Mouse (Mus musculus) adrenal gland, adult 8-10 months (tissue): ENCODE results near the gene Epn3. TPM values are rescaled to one million over a fixed set of nuclear protein-coding genes. Genes with fewer than 3 reads are reported as not detected.
A peak's percentile ranks its signal among the peaks of the same experiment; 100 is the strongest.

Experiments
- DNase-seq: peaks from one replicate; pipeline ENCODE4 v3.0.0; 2022
- total RNA-seq, 4 experiments: library from RNA; stranded (reverse); gene quantifications; 2 replicates each; pipeline ENCODE4 v1.2.4; 2022

Gene Epn3
- total RNA-seq, 4 experiments from 2014 or later: 45.0 to 65.6 (median 56.0) TPM

DNA sequence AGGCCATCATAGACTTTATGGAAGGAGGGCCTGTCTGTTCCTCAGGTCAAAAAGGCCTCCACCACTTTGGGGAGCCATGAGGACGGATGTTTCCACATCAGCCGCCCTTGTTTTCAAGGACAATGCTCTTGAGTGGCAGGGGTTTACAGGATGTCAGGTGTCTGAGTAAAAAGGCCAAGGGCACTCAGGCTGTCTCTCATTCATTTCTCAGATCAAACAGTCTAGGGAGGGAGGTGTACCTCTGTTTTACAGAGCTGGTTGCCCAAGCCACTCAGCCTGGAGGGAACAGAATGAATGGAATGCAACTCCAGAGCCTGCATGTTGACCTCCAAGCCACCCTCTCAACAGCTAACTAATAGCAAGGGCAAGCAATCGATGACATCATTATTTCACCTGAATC is 4.4 kb downstream of the Epn3 start:
- peak; percentile 81 for DNase-seq

DNA sequence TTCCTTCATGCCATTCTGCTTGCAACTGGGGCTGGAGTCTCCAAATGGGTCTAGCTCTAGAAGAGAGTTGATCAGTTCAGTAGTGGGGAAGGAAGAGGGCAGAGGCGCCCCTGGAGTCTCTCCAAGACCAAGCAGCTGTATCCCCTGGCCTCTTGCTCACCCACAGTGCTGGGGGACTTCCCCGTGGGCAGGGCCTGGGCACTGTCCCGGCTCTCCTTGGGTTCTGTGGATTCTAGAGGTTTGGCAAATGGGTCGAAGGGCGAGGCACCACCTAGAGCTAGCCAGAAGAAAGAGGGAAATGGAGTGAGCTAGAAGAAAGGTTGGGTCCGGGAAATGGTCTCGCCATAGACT is 8.1 kb downstream of the Epn3 start:
- no peak for DNase-seq

DNA sequence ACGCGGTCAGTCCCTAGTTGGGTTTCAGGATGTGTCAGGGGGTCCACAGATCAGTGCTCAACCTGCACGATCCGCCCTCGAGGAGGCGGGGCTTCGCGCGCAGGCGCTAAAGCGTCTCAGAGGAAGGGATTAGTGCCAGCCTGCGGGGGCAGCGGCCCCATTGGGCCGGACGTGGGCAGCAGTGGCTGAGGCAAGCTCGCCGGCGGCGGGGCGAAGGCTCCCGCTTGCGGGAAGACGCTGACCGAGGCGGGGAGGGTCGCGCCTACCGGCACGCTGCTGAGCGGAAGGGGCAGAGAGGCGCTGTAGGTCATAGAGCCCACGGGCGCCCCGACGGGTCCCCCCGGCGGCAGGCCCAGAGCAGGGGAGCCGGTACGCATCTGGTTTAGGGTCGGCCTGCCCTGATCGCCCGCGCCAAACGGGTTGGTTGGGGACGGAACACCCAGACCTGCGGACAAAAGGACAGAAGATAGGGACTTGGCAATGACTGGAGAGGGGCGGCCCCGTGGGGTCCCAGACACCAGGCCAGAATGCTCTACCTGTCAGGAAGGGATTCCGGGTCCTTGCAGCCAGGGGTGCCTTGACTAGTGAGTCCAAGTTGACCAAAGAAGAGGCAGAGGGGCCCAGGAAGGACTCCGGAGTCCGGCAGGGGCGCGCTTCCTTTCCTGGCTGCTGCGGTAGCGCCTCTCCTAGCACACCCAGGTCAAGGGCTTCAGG is 8.6 kb downstream of the Epn3 start:
- no peak for DNase-seq

DNA sequence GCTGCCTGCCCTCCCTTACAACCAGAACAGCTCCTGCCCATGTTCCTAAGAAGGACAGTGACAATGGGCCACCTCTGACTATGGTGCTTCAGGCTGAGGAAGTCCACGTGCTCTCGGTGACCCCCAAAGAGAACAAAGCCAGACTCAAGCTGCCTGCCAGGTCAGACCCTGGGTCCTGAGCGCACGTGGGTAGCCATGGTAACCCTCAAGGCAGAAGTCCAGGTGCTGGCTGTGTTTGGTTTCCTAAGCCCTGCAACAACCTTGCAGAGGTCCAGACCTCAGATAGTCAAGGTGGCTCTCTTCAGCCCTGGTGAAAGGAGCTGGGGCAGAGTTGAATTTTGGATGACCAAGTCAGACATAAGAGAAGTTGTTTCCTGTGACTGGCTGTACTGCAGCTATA is 10.0 kb downstream of the Epn3 start:
- no peak for DNase-seq

DNA sequence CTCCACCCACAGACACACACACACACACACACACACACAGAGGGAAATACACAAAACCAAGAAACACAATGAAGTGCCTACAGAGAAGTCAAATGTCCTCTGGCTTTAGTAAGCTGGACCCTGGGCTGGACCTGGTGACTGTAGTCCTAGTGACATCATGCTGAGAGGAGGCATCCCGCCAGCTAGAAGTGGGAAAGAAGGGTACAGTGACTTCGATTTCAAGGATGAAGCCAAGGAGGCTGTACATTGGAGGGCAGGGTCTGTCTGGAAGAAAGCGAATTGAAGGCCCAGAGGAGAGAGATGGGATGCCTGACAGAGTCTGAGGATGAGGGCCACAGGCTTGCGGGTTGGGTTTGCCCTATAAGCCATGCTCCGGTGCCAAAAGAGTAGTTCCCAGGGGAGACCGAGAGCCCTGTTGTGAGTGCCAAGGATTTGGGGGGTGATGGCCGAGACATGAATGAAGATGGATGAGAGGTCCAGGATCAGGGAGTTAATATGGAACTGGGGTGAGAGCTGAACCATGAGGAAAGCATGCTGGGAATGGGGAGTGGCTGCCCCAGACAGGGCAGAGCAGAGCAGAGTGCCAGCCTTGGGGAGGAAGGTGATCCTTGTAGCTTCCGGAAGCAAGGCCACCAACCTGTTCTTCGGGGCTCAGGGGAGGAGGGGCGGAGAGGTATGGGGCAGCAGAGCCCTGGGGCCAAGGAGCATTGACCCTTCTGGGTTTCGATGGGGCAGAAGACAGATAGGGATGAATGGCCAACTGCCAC is 10.8 kb downstream of the Epn3 start:
- DNase-seq: no peak

DNA sequence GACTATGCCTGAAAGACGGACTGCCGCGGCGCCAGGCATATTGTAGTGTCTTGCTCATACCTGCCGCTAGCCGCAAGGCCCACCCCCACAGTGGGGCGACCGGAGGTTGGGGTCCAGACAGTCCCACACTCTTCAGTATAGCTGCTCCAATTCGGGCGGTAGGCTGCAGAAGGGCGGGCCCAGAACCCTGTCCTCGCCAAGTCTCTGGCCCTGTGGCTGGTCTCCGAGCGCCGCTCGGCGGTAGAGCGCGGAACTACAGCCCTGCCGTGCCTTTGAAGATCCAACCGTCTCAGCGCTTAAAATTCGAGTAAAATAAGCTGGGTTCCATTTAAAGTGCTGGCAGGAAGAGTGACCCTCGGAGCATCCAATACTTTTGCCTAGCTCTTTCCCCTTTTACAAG is 13.8 kb downstream of the Epn3 start, which contains the start of gene Spata20:
Gene Spata20, minus strand, starts transcription at position 179 of the 400 bp plus-strand sequence.
- peak; percentile 72 for DNase-seq

DNA sequence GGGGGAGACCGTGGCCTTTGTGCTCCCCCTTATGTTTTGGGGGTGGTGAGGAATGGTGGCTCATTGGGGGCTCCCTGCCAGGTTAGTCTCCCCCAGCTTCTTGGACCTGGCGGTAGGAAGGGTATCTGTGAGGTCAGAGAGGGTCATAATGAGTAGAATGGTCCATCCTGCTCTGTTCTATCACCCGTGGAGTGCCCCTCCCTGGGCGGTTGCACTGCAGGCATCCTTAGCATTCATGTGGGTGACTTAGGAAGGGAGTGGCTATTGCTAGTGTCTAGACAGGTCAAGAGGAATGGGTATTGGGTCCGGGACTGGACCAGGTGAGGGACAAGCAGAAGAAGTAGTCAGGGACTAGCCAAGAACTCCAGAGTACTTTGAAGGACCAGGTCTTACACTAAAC is 14.6 kb downstream of the Epn3 start:
- DNase-seq: no peak

DNA sequence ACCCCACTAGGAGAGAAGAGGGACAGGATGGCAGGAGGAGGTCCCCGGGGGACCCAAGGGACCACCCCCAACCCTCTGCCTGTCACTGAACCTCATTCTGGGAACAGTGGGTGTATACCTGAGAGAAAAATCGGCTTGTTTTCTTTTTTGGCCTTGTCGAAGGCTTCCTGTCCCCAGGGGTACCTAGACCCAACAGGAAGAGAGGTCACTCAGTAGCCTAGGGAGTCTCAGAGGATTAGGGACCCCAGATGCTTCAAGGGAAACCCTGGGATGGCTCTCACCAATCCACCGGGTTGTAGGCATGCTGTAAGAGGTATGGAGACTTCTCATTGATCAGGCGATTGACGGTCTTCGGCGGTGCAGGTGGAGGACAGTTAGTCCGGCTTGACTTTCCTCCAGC is 15.1 kb downstream of the Epn3 start:
- no peak for DNase-seq

DNA sequence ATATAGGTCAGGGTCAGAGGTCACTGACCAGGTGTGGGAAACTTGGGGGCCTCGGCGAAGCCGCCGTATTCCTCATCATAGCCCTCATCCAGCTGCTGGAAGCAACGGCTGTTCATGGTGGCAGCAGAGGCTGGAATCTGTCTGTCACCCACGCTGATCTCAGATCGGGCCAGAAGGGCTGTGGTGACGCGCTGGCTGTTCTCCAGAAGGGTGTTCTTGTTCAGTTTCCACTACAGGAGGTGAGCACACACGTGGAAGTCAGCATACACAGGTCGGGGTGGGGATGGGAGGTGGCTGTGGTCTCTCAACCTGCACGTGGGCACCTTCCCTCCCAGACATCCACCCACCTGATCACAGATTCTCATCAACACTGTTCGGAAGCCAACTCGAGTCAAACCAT is 15.9 kb downstream of the Epn3 start:
- no peak for DNase-seq

DNA sequence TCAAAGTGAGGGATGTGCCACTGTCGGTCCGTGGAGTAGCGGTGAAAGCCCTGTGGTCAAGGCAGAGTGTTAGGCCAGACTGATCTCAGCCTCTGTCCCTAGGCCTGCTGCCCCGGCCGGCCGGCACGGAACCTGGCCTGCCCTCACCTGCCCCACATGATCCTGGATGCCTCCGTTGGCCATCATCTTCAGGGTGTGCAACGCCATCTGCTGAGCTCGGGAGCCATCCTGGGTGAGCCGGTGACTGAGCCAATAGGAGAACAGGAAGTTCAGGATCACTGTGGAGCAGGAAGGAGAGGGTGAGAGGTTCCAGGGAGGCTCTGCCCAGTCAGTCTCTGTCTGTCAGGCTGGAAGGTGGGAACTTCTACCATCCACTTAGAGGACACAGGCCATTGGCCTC is 16.3 kb downstream of the Epn3 start:
- no peak for DNase-seq

DNA sequence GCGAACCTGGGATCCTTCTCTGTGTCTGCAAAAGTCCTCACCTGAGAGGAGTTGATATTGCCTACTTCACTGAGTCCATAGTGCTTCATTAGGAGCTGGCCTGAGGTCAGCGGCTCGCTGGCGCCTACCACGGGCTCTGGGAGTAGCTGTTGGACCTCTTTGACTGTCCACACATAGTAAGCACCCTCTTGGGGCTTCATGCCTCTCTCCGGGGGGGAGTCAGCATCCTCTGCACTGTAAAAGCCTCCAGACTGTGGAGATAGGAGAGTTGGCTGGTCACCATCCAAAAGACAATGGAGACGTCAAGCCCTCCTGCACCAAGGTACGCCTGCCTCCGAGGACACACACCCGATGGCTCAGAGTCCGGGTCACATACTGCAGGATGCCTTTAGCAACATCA is 17.0 kb downstream of the Epn3 start:
- DNase-seq: no peak

DNA sequence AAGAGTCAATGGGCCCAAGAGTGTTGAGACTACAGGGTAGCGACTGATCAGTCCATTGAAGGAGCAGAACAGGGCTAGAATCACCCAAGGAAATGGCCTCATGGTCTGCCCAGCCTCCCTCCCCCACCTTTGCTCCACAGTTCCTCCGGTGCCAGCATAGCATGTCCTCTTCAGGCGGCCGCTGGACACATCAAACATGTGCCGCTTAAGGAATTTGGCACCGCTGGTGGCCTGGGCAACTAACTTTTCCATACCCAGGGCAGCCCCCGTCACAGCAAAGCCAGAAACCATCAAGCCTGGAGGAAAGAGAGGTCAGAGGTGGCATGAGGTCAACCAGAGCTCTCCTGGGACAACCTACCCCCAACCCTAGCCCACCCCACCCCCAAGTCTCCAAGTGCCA is 17.8 kb downstream of the Epn3 start:
- no peak for DNase-seq

DNA sequence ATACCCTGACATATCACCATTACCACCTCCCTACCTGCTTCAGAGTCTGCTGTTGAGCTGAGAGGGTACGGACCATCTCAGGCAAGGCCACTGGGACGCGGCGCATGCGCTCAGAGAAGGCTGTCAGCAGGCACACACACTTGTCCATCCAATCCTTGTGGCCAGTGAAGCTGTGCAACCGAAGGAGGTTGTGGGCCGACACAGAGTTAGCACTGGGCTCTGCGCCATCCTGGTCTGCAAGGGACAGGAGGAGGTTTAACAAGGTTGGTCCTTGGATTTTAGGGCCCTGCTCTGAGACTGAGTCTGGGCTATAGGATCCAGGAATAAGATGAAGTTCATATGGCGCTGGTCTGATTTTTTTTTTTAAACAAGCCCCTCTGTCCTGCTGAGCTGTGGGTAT is 19.4 kb downstream of the Epn3 start:
- DNase-seq: no peak

DNA sequence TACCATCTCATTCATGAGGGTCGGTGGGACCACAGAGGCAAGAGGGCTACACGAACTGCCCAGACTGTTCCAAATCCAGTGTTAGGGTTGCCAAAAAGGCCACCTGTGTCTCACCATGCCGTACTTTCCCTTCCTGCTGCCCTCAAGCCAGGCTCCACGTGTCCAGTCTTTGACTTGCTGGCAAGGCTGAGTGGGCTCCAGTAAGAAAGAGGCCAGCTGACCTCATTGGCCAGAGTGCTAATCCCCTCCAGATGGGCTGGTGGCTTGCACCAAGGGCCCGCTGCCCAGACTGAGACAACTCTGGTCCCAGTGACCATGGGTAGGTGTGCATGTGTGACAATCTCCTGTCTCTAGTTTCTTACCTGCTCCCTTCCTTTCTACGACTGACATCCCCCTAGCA is 22.1 kb downstream of the Epn3 start:
- no peak for DNase-seq

DNA sequence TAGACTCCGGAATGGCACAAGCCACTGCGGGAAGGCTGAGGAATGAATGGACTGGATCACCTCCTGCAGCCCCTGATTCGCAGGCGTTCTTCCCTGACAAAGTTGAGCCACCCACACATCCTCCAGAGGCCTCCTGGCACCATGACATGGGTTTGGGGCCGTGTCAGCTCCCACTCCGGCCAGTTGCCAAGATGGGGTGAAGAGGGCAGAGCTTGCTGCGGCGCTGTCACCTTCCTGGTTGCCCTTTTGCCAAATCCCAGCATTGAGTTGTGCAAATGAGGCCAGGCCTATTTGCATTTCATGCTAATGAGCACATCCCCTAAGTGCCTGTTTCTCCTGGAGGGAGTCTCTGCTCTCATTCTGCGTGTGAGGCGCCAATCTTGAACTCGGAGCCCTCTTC is 24.1 kb downstream of the Epn3 start:
- DNase-seq: no peak

DNA sequence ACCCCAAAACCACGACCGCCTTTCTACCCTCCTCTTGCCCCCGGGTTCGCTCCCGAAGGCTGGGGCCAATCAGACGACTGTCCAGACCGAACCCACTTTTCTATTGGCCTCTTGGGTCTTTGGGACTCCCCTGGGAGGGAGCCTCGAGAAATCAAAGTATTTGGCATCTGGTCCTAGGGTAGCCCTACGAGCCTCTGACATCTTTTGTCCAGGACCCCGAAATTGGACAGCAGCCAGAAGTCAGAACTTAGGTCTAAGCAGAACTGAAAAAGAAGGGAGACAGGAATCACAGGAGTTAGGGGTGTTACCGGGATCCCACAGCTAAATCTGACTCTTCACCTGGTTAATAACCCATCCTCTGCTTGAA is 25.2 kb downstream of the Epn3 start:
- no peak for DNase-seq

DNA sequence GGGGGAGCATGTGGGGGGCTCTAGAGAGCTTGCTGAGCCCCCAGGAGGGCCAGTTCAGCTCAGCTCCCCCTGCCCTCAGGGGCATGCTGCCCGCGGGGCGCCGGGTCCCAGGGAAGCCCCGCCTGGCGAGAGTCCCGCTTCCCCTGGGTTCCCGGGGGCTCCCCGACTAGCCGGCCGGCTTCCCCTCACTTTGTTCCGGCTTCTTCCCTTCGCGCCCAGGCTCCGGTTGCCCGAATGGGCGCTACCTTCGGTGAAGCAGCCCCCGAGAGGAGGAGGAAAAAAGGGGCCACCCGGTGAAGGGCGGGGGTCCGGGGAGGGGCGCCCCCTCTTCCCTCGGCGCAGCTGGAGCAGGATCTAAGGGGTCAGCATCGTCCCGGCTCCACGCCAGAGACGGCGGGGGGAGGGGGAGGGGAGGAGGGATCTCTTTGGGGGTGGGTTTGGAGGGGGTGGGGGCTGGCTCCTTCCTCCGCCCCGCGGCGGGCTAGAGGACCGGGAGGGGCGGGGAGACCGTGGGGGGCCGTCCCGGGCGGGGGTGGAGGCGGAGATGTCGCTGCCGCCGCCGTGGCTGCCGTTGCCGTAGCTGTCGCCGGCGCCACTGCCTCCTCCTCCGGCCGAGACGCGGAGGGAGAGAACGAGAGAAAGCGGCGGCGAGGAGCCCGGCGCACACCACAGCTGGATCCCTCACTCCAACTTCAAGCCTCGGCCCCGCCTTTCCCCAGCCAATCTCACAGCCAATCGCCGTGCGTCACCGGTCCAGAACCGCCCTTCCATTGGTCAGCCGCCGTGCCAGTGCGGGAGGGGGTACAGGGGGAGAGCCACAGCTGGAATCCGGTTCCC is 25.8 kb downstream of the Epn3 start, which contains the start of gene Cacna1g:
Gene Cacna1g, minus strand, starts transcription at position 492 of the 837 bp plus-strand sequence.
- peak; percentile 85 for DNase-seq

DNA sequence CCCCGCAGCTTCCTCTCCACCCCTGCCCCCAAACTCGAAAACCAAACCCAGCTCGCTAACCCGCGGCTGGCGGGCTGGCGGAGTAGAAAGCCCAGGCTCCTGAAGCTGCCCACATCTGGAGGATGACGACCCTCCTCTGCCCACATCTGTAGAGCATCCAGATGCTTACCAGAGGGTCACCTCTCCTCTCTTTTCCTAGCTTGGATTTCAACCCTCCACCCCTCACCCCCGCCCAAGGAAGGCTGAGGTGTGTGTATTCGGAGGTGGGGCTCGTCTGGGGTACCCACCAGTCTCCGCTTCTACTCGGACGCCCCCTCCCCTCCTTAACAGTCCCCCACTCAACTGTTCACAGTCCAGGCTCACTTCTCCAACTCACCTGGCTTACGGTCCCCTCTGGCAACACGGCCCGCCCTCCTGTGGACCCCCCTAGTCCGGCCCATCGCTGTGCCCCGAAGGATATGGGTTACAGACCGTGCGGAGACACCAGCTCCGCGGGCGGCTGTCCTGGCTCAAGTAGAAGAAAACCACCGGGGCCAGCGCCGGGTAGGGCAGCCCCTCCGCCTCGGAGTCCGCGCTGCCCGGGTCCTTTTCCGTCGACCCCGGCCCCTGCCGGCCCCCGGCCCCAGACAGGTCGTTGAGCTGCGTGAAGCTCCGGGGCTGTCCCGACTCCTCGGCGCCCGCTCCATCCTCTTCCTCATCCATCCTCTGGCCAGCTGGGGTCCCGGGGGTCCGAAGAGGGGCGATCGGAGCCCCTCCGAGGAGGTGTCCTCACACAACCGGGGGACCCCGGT is 26.7 kb downstream of the Epn3 start:
- no peak for DNase-seq

DNA sequence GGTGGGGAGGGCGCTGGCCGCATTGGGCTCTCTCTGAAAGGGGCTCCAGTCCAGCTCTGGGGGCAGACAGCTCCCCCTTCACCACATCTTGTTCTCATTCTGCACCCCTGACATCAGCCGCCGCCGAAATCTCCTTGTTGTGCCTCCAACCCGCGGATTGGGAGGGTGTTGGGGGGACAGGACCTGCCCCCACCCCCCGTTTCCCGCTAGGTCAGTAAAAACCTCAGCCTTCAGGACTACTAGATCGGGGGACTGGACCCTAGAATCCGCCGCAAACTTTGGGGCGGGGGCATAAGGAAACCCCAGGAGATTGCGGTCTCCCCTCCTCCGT is 27.2 kb downstream of the Epn3 start:
- no peak for DNase-seq

DNA sequence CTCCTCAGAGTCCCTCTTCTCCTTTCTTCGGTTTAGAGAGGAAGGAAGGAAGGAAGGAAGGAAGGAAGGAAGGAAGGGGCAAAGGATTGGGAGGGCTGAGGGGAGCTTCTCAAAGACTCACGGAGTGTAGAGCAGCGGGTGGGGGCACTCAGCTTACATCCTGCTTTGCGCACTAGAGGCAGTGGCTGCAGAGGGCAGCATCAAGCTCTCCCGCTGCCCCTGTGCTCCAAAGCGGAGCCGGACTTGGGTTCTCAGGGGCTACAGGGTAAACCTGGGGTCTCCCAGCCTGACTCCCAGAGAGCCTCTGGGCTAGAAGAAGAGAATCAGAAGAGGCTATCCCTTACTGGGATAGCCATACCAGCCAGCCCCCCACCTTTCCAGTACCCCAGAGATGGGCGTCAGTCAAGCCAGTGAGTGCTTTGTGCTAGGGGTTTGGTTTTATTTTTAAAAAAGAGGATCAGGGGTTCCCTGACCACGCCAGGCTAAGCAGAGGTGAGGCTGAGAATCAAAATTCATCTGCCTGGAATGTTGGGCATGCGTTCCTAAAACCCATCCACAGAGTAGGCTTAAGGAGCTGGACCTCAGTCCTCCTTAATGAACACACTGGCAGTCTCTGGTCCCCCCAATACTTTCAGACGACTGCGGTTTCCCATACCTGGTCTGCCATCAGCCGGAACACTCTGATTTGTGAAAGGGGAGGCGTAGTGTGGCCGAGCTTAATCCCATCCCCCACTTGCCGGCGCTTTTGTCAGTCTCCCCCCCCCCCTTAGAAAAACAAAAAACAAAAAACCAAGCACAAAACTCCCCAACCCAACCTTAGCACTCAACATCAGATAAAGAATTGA is 27.8 kb downstream of the Epn3 start:
- DNase-seq: no peak

DNA sequence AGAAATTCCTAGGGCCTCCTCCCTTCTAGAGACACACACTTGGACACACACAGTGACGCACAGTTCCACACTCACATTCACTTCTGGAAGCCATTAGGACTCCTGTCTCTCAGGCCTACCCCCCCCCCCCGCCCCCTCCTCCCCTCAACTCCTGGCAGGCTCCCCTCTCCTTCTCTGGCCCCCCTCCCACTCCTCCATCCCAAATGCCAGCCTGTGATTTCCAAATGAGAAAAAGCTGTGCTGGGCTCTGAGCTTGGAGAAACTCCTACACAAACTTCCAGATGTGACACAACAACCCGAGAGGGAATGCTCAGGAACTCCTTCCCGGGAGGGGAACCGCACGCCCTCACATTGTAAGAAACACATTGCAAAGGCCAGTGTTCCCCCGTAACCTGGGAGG is 29.4 kb downstream of the Epn3 start:
- no peak for DNase-seq
